17 mouse cellular contexts compared by ENCODE assay signal in genomic region chr9:21694071-21694470, GRCm38 (mm10).
"Had no signal": no experiment of that assay in that cellular context is flagged by ENCODE, and none has a peak within 500 bp of the region (broad histone marks: within the 10 kb centered on the region; RNA-seq: fewer than 3 reads in every experiment).

No protein-coding gene starts in this region.

- H3K9me3 ChIP-seq: liver, embryonic 15.5 days; midbrain, embryonic 10.5 days; midbrain, embryonic 12.5 days; neural tube, embryonic 13.5 days; neural tube, embryonic 15.5 days had no signal

- H3K9ac ChIP-seq: liver, embryonic 15.5 days; lung, embryonic 14.5 days; midbrain, embryonic 12.5 days; neural tube, embryonic 13.5 days; neural tube, embryonic 15.5 days had no signal

- H3K27ac ChIP-seq: liver, embryonic 15.5 days; midbrain, embryonic 10.5 days; midbrain, embryonic 12.5 days; neural tube, embryonic 13.5 days; neural tube, embryonic 15.5 days had no signal

- H3K4me1 ChIP-seq: midbrain, embryonic 10.5 days; midbrain, embryonic 12.5 days; neural tube, embryonic 13.5 days; neural tube, embryonic 15.5 days had no signal

- DNase-seq: lung, adult 18-20 months; lung, embryonic 14.5 days; lung, postnatal 10 days; lung, postnatal 4 days; midbrain, embryonic 14.5 days; retina, postnatal 1 day; right cerebral cortex, adult 18-20 months; right cerebral cortex, postnatal 14 days; spleen, adult 18-20 months; thymus, adult 18-20 months; thymus, postnatal 14 days; thymus, postnatal 36 days had no signal

- H3K4me2 ChIP-seq: liver, embryonic 15.5 days; lung, embryonic 14.5 days; midbrain, embryonic 12.5 days; neural tube, embryonic 13.5 days; neural tube, embryonic 15.5 days had no signal

- H3K27me3 ChIP-seq: liver, embryonic 15.5 days; midbrain, embryonic 12.5 days; neural tube, embryonic 13.5 days; neural tube, embryonic 15.5 days had no signal

- H3K4me3 ChIP-seq: liver, embryonic 15.5 days; midbrain, embryonic 10.5 days; midbrain, embryonic 12.5 days; neural tube, embryonic 13.5 days; neural tube, embryonic 15.5 days had no signal
